Mouse (Mus musculus) ES-E14 (cell line): ENCODE data around the gene Zzef1. TPM values are rescaled to one million over a fixed set of nuclear protein-coding genes. Genes with fewer than 3 reads are reported as not detected.

Experiments used
- DNase-seq: peaks from one replicate; pipeline ENCODE4 v3.0.0-alpha.2; 2013; ENCODE audit warnings: low read depth, low spot score
- H3K27ac ChIP-seq: 2 replicates; pipeline ENCODE4 v1.5.1; 2012; ENCODE audit warnings: low read depth, mild to moderate bottlenecking, low read length, moderate library complexity, mixed read lengths; ENCODE audit not compliant: poor library complexity, insufficient read depth, severe bottlenecking
- H3K36me3 ChIP-seq: 2 replicates; pipeline ENCODE4 v1.6.1; 2012; ENCODE audit warnings: mild to moderate bottlenecking, low read length, moderate library complexity, mixed read lengths; ENCODE audit not compliant: control insufficient read depth, poor library complexity, insufficient read depth, severe bottlenecking
- H3K4me1 ChIP-seq, 2 experiments: fragments of 150-350 bp in 1 of 2; sonication (generic) in 1 of 2; 2 replicates each; pipeline ENCODE4 v1.6.1; 2012; ENCODE audit warnings: low read length in 2 of 2, mild to moderate bottlenecking in 1 of 2, mixed read lengths in 1 of 2; ENCODE audit not compliant: control insufficient read depth in 2 of 2, insufficient read depth in 2 of 2, poor library complexity in 1 of 2
- H3K4me3 ChIP-seq, 2 experiments: fragments of 150-350 bp in 1 of 2; sonication (generic) in 1 of 2; 2 replicates each; pipeline ENCODE4 v1.5.1; 2012; ENCODE audit warnings: low read length in 2 of 2, low read depth in 1 of 2, mild to moderate bottlenecking in 1 of 2, mixed read lengths in 1 of 2; ENCODE audit not compliant: insufficient read depth in 1 of 2, poor library complexity in 1 of 2, severe bottlenecking in 1 of 2
- H3K9ac ChIP-seq: 2 replicates; pipeline ENCODE4 v1.6.1; 2012; ENCODE audit warnings: low read depth, mild to moderate bottlenecking, low read length, mixed read lengths; ENCODE audit not compliant: poor library complexity, insufficient read depth, severe bottlenecking
- H3K9me3 ChIP-seq: fragments of 150-350 bp; sonication (generic); 2 replicates; pipeline ENCODE4 v1.6.1; 2012; ENCODE audit warnings: low read depth, mild to moderate bottlenecking, low read length; ENCODE audit not compliant: control insufficient read depth, insufficient read depth
- CHD2 ChIP-seq: IDR thresholded peaks from 2 replicates; pipeline ENCODE4 v1.6.1; 2014; ENCODE audit warnings: mild to moderate bottlenecking, low read depth, low read length, inconsistent platforms
- HCFC1 ChIP-seq: IDR thresholded peaks from 2 replicates; pipeline ENCODE4 v1.6.1; 2012; ENCODE audit warnings: low read length, inconsistent platforms, borderline replicate concordance; ENCODE audit not compliant: insufficient read depth
- MAFK ChIP-seq: IDR thresholded peaks from 2 replicates; pipeline ENCODE4 v1.6.1; 2014; ENCODE audit warnings: mild to moderate bottlenecking, low read depth, low read length, inconsistent platforms; ENCODE audit not compliant: insufficient read depth
- ZC3H11A ChIP-seq: IDR thresholded peaks from 2 replicates; pipeline ENCODE4 v1.6.1; 2012; ENCODE audit warnings: low read depth, mild to moderate bottlenecking, inconsistent platforms, low read length, borderline replicate concordance
- ZNF384 ChIP-seq: IDR thresholded peaks from 2 replicates; pipeline ENCODE4 v1.6.1; 2012; ENCODE audit warnings: low read depth, low read length, inconsistent platforms
- in situ Hi-C, 2 experiments: fragments of 600-800 bp; cut with MboI; formaldehyde crosslinking; loops; one replicate each; pipeline ENCODE4 v1.15.1; 2025; ENCODE audit warnings: low sequenced_read_pairs in 2 of 2, inconsistent platforms in 1 of 2; ENCODE audit not compliant: unreplicated experiment in 2 of 2
- total RNA-seq: library from RNA; depleted of rRNA; stranded (reverse); fragments of 300-350 nt; gene quantifications from 2 replicates; pipeline ENCODE4 v1.2.3, GENCODE M21; 2012

Zzef1 gene
- total RNA-seq, 1 experiment = 22.3 TPM

DNA sequence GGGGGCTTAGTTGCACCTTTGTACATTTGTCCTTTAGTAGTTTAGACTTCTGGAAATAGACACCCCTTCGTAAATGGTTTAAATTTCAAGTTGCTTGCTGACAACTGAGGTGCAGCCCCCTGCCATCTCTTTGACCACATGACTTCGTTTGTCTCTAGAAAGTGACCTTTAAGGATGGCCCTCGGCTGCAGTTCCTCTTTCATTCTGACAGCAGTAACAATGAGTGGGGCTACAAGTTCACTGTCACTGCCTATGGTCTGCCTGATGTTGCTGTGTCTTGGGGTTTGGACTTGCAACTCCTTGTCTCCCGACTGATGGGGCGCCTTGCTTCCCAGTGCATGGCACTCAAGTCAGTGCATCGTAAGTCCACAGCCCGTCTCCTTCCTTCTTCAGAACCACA lies 70.4 kb downstream of the Zzef1 start:
- Histone ChIP-seq H3K36me3 (no peaks in the 10 kb centered on the region; the same call in 1 of the 2 replicates), H3K4me1 (no peaks in the 10 kb centered on the region), H3K9me3 (no peaks in the 10 kb centered on the region), H3K27ac (no peak overlapping the region), H3K9ac (no peak overlapping the region), H3K4me3 (no peak overlapping the region)
- no peak for DNase-seq
- TF ChIP-seq CHD2 (no peak), HCFC1 (no peak), ZC3H11A (no peak), ZNF384 (no peak), MAFK (no peak)
- in situ Hi-C loops = no loop called here

DNA sequence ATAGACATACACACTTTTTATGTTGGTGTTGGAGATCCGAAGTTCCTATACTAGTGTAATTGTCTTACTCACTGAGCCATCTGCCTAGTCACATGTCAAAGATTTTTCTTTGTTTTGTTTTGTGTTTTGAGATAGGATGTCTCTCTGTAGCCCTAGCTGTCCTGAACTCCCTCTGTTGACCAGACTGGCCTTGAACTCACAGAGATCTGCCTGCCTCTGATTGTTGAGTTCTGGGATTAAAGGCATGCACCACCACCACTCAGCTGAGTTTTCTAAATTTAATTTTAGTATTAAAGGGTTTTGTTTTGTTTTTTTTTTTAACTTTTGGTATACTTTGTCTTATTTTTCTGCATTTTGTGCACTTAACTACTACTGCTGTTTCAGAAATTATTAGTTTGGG lies 76.0 kb downstream of the Zzef1 start:
- no peak overlapping the region for H3K27ac ChIP-seq
- no peak overlapping the region for H3K9ac ChIP-seq
- no peaks in the 10 kb centered on the region; the same call in 1 of the 2 replicates for H3K36me3 ChIP-seq
- no peak for TF ChIP-seq MAFK
- TF ChIP-seq ZC3H11A = no peak
- TF ChIP-seq HCFC1 = no peak
- no peak for TF ChIP-seq ZNF384
- no peak for TF ChIP-seq CHD2
- DNase-seq = no peak
- H3K9me3 ChIP-seq = no peaks in the 10 kb centered on the region
- H3K4me1 ChIP-seq = no peaks in the 10 kb centered on the region
- in situ Hi-C loops = no loop called here
- H3K4me3 ChIP-seq = no peak overlapping the region

DNA sequence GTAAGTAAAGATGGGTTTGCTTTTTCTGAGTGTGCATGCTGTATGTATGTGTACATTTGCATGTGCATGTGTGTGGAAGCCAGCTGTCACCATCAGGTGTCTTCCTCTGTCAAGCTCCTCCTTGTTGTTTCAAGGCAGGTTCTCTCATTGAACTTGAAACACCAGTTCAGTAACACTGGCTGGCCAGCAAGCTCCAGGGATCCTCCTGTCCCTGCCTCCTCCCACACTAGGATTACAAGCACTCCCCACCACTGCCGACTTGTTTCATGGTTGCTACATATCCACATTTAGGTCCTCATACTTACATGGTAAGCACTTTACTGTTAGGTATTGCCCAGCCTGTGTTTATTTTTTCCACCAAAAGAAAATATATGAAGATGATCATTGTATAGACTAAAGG lies 96.6 kb downstream of the Zzef1 start:
- Histone ChIP-seq H3K4me1 (no peaks in the 10 kb centered on the region), H3K9ac (no peak overlapping the region), H3K9me3 (no peaks in the 10 kb centered on the region), H3K4me3 (no peak overlapping the region), H3K27ac (no peak overlapping the region), H3K36me3 (peaks cover 7% of the 10 kb centered on the region)
- in situ Hi-C loops = no loop called here
- no peak for TF ChIP-seq ZC3H11A
- no peak for TF ChIP-seq HCFC1
- TF ChIP-seq ZNF384 = no peak
- TF ChIP-seq CHD2 = no peak
- TF ChIP-seq MAFK = no peak
- no peak for DNase-seq

DNA sequence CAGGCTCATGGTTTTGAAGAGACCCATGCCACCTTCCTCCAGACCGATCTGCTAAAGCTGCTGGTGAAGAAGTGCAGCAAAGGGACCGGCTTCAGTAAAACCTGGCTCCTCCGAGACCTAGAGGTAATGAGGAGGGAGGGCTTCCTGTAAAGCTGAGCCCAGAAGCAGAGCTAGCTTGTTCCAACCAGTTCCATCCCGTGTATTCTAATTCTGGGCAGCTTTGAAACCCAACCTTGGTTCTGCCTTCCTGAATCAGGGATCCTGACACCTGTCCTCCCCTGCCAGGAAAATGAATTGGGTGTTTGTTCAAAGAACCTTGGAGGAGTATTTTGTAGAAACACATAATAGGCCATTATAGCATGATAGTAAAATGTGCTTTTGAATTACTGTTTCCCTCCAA lies 112.4 kb downstream of the Zzef1 start:
- Histone ChIP-seq H3K27ac (no peak overlapping the region), H3K9me3 (no peaks in the 10 kb centered on the region), H3K36me3 (peaks cover 2% of the 10 kb centered on the region; the same call in 1 of the 2 replicates), H3K4me1 (no peaks in the 10 kb centered on the region), H3K9ac (no peak overlapping the region), H3K4me3 (no peak overlapping the region)
- DNase-seq = peak; percentile 56
- in situ Hi-C loops = no loop called here
- no peak for TF ChIP-seq CHD2
- no peak for TF ChIP-seq ZNF384
- no peak for TF ChIP-seq HCFC1
- TF ChIP-seq ZC3H11A = no peak
- no peak for TF ChIP-seq MAFK

DNA sequence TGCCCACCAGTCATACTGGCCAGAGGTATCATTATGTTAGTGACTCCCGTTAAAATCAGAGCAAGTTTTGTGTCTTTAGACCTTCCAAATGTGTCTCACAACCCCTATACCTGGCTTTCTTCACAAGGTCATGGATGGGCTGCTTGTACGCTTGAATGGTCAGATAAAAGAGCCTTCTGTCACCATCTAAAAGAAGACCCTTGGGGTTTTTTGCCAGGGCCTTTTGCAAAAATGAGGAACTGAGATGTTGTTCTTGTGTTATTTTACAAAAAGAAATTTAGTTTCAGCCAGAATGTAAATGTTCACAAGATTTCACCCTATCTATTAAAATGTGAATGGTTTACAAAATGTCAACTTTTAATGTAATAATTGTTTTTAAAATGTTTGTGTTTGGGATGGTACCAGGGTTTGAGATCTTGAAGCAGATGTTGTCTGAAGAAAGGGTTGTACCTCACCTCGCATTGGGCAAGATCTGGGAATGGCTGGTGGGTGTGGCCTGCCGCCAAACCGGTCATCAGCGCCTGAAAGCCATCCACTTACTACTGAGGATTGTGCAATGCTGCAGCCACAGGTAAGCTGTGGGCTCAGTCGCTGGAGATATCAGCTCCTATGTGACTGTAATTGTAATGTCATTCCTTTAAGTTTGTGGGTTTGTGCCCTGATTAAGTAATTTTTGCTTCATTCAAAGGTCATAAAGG lies 121.4 kb downstream of the Zzef1 start:
- no peaks in the 10 kb centered on the region for H3K36me3 ChIP-seq
- H3K9me3 ChIP-seq = no peaks in the 10 kb centered on the region
- no peak for DNase-seq
- TF ChIP-seq HCFC1 (no peak), ZNF384 (no peak), MAFK (no peak), ZC3H11A (no peak), CHD2 (no peak)
- in situ Hi-C loops = no loop called here
- H3K4me3 ChIP-seq = no peak overlapping the region
- no peaks in the 10 kb centered on the region for H3K4me1 ChIP-seq
- no peak overlapping the region for H3K27ac ChIP-seq
- H3K9ac ChIP-seq = no peak overlapping the region
